Mouse (Mus musculus) 3T3-L1 (cell line): Measurements from ENCODE around the gene Gm49396.
A peak's percentile ranks its signal among the peaks of the same experiment; 100 is the strongest.

ENCODE experiments used
- DNase-seq: peaks from one replicate; pipeline ENCODE4 v3.0.0-alpha.2; 2015; ENCODE audit warnings: low read depth, low spot score

Gm49396 gene

DNA sequence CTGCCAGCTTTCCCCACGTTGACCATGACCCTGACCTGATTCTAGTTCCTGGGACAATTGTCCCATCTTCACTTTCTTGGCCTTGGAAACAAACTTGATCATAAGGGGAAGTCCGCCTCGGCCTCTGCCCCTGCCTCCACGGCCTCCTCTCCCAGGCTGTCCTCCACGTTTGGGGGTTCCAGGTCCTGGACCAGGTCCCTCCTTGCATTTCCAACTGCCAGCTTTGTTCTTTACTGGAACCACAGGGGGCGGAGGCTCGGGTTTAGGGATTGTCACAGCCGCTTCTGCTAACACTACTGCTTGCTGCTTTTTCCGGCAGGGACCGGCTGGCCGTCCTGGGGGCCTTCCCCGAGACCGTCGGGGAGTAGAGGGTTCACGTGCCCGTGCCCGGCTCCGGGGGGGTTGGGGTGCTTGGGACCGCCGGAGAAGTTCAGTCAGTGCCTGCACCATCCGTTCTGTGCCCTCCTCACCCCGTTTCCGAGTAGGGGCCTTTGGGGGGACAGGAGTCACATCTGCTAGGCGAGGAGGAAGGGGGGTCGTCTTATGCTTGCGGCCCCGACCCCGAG is 23.4 kb downstream of the Gm49396 start:
- DNase-seq, result no peak

DNA sequence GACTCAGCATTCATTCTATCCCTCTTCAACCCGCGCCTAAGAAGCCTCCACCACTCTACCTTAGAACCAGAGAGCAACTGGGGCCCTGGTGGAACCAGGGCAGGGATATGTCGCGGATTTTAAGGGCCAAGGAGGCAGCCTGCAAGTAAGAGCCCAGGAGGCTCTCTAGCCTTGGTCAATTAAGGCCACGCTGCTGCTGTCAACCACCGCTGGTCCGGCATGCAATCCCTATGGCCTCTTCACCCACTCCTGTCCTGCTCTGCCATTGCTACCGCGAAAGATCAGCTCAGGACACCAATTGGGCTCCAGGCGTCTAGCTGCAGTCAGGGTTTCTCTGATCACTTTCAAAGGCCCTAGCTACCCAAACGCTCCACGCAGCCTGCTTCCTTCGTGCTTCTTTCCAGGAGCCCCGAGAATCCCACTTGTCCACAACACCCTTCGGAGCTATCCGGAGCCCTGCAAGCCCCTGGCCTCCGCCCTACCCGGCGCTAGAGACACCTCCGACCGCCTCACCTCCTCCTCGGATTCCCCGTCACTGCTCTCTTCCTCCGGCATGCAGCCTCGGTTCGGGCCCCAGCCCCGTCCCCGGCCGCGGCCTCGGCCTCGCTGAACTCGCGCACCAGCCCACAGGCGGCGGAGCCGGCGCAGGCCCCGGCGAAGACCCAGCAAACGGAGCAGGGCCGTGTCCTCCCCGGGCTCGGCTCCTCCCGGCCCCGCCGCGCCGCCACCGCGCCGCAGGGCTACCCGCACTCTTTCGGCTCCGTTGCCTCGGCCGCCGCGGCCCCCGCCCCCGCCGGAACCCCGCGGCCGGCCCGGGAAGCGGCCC is 24.9 kb downstream of the Gm49396 start:
- DNase-seq, result peak; percentile 35

GRCm38 (mm10) chr7:30588676-30589434 is 25.7 kb downstream of the Gm49396 start, which contains the start of gene Kmt2b:
TSS of gene Kmt2b (minus strand) at chr7:30588726.
- peak; percentile 98 for DNase-seq

- DNase-seq, result peak; percentile 81
Observed at GRCm38 (mm10) chr7:30589435-30590301, 26.5 kb downstream of the Gm49396 start.

- no peak for DNase-seq
Observed at GRCm38 (mm10) chr7:30590927-30591604, 27.9 kb downstream of the Gm49396 start.

- DNase-seq, result no peak
Observed at GRCm38 (mm10) chr7:30591605-30591951, 28.4 kb downstream of the Gm49396 start.

DNA sequence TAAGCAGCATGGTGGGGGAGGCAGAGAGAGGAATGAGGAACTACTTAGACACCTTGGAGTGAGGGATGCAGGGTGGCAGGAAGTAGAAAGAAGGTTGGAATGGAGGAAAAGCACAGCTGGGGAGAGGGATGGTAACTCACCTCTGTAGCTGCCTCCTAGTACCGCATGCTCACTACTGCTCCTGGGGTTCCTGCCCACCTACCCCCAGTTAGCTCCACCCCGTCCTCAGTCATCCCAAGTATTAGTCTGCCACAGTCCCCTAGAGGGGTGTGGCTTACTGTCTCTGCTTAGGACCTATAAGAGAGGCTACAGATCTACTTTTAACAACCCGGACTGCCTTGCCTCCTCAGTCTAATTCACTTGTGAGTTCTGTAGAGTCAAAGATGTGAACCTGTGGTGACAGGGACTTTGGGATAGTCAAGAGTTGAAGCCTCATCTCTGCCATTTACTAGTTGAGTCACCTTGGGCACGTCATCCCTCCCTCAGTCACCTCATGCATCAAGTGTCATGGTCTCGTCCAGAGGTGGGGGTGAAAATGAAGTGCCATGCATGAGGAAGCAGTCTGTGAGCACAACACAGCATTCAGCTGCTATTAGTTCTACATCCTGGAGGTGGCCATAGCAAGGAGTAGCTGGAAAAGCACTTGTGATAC is 29.8 kb downstream of the Gm49396 start:
- DNase-seq, result no peak

DNA sequence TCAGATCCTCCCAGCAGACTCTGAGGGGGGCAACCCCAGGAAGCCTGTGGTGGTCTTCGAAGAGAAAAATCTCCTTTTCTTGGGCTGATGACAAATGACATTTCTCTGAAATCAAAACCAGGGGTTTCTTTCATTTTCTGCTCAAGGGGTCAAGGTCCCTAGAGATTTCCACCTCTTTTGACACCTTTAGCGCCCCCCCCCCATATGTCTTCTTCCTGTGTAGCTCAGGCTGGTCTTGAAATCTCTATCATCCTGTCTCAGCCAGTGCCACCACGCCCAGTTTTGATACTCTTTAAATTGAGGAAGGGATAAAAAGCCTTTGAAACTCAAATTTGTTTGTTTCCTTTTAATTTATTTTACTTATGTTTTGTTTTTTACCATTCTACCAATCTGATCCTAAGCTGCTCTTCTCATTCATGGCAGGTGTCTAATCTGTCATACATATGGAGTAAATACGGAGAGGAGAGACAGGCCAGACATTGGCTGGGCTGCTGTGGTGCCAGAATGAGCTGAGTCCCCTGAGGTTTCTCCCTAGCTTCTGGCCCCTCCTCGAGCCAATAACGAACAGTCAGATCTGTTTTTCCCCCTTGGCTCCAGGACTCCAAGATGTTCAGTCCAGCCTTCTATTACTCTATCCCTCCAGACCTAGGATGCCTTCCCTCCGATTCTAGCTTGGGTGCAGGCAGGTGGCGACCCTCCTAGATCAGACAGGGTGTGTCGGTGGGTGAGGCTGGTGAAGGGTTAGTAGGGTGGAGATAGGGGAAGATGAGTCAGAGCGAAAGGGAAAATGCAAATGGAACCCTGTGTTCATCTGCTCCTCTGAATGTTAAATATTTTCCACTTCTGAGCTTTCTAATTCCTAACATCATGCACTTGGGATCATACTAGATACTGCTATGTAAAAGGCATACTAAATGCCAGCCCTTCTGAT is 30.7 kb downstream of the Gm49396 start:
- no peak for DNase-seq

GRCm38 (mm10) chr7:30594510-30595024 is 31.4 kb downstream of the Gm49396 start:
- no peak for DNase-seq

- DNase-seq, result no peak
Observed at GRCm38 (mm10) chr7:30596093-30596492, 32.9 kb downstream of the Gm49396 start.

- DNase-seq, result no peak
Observed at GRCm38 (mm10) chr7:30596811-30597210, 33.7 kb downstream of the Gm49396 start.

- no peak for DNase-seq
Observed at GRCm38 (mm10) chr7:30598786-30599185, 35.6 kb downstream of the Gm49396 start, which contains the start of gene Zbtb32. TSS of gene Zbtb32 (minus strand) at chr7:30598909.

DNA sequence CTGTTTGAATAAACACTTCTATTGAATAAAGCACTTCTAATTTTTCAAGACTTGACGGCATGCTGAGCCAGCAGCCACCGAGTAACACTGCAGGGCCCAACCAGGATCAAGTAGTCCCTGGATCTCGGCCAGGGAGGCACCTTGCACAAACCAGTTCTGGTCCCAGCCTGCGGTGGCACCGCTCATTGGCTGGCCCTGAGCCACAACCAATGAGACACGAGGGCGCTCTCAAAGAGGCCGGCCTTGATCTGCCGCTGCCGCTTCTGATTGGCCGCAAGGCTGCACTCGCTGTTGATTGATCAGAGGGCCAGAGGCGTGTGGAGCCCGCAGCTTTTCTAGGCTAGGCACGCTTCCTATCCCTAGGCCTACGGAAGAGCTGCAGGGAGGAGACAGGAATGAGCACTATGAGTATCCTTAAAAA is 36.8 kb downstream of the Gm49396 start:
- DNase-seq, result no peak

DNA sequence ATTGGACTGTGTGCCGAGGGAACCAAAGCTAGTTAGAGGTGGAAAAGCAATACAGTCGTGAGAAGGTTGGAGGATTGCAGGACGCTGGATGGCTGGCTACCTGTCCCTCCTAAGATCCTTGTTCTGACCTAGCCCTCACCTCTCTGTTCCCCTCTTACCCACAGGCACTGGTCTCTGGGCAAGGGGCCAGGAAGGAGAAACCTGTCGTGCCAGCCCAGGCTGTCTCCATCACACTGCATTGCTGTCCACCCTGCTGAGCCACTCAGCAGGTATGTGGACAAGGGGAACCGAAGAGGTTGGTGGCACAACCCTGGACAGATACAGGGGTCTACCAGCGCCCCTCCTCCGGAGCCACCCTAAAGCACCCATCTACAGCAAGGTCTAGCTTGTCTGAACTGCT is 37.5 kb downstream of the Gm49396 start:
- no peak for DNase-seq

DNA sequence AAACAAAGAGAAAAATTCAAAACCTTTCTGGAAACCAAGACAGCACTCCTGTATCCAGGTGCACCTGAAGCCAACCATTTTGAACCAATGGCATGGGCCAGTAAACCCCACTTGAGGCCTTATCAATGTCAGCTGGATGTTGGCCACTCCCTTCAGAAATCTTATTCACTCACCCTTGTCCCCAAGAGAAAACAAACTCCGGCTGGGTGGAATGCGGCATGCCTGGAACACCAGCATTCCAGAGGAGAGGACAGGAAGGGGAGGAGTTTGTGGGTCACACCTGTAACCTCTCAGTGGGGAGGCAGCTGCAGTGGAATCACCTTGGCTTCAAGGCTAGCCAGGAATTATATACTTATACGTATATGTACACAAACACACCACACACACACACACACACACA is 39.4 kb downstream of the Gm49396 start:
- no peak for DNase-seq

DNA sequence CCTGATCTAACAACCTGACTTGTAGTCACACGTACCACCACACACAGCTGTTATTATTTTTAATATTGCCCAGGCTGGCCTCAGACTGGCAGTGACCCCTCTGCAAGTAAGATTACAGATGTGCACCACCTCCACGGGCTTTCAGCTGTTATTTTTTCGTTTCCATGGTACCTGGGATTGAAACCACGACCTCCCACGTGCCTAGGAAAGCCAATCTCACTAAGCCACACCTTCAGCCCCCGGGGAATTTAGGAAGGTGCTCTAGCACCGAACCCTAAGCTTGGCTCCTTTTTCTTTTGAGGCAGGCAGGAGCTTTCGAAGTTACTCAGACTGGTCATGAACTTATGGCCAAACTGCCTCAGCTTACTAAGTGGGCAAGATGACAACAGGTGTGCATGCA is 41.3 kb downstream of the Gm49396 start:
- no peak for DNase-seq

DNA sequence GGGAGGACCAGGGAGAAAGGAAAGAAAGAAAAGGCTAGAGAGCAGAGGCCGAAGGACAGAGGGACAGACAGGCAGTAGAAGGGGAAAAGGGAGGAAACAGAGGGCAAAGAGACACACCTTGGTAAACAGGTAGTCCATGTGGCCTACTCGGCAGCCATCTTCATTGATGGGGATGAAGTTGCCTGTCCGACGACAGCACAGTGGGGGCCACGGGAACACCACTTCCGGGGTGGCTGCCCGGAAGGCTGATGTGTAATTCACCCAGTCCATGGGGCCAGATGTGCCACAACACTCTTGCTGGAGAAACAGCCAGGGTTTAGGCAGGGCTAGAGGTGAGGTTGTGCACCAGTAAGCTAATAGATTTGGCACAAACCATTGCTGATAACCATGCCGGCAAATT is 41.8 kb downstream of the Gm49396 start:
- no peak for DNase-seq

GRCm38 (mm10) chr7:30607706-30608309 is 44.7 kb downstream of the Gm49396 start:
- peak; percentile 42 for DNase-seq

DNA sequence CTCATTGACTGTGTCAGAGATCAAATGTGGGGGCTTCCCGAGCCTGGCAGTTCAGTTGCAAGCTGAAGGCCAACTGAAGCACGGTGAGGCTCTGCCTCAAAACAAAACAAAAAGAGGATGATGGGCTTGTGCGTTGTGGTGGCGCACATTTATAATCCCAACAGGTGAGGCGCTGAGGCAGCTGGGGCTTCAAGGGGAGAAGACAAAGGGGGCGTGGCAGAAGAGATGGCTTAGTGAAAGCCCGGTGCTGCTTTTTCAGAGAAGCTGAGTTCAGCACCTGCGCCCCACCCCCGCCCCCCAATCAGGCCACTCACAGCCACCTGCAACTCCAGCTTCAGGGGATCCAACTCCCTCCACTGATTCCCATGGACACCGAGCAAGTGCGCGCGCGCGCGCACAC is 45.3 kb downstream of the Gm49396 start:
- no peak for DNase-seq
